Mouse (Mus musculus) heart, embryonic 15.5 days (tissue): ENCODE data around the gene Rab1b. TPM values are rescaled to one million over a fixed set of nuclear protein-coding genes. Genes with fewer than 3 reads are reported as not detected.
"Not testable (repeated sequence)": the region's sequence is repeated elsewhere in the genome, so short reads cannot be mapped to it uniquely, and the experiment has no call there.

Experiments used
- ATAC-seq: fragments of 200-750 bp; cut with Nextera tagmentation; replicated peaks from 2 replicates; pipeline ENCODE4 v1.8.0; 2017; ENCODE audit warnings: low read depth, moderate TSS enrichment; ENCODE audit not compliant: insufficient number of reproducible peaks, insufficient read depth, low FRiP score
- H3K27ac ChIP-seq: fragments of 300-500 bp; sonication (generic); 2 replicates; pipeline ENCODE4 v1.5.1; 2015; ENCODE audit warnings: mild to moderate bottlenecking, inconsistent platforms
- H3K27me3 ChIP-seq: fragments of 300-500 bp; sonication (generic); 2 replicates; pipeline ENCODE4 v1.6.1; 2015; ENCODE audit warnings: inconsistent platforms
- H3K36me3 ChIP-seq: fragments of 300-500 bp; sonication (generic); 2 replicates; pipeline ENCODE4 v1.6.1; 2015; ENCODE audit warnings: mild to moderate bottlenecking, inconsistent platforms
- H3K4me1 ChIP-seq: fragments of 300-500 bp; sonication (generic); replicated peaks from 2 replicates; pipeline ENCODE4 v1.6.1; 2015; ENCODE audit warnings: inconsistent platforms
- H3K4me2 ChIP-seq: fragments of 300-500 bp; sonication (generic); 2 replicates; pipeline ENCODE4 v1.6.1; 2015; ENCODE audit warnings: inconsistent platforms, mild to moderate bottlenecking, moderate library complexity
- H3K4me3 ChIP-seq: fragments of 300-500 bp; sonication (generic); 2 replicates; pipeline ENCODE4 v1.5.1; 2015; ENCODE audit warnings: mild to moderate bottlenecking, inconsistent platforms
- H3K9ac ChIP-seq: fragments of 300-500 bp; sonication (generic); 2 replicates; pipeline ENCODE4 v1.6.1; 2015; ENCODE audit warnings: mild to moderate bottlenecking, inconsistent platforms
- H3K9me3 ChIP-seq: fragments of 300-500 bp; sonication (generic); replicated peaks from 2 replicates; pipeline ENCODE4 v1.6.1; 2016; ENCODE audit warnings: inconsistent platforms
- WGBS: fragments of 180-500 bp; shearing (Covaris S2); methylation state at CpG from one replicate; pipeline ENCODE4 v1.1.7; 2015; ENCODE audit warnings: mixed read lengths; 5-methylcytosine and 5-hydroxymethylcytosine counted together
- polyA plus RNA-seq: library from polyadenylated mRNA; unstranded; fragments of >200 nt; fragmentation: Nextera tagmentation; extraction: Ambion mirVana; gene quantifications from 2 replicates; pipeline ENCODE4 v1.2.1, GENCODE M21; 2015

The Rab1b gene
- polyA plus RNA-seq, 1 experiment from 2014 or later: 208 TPM

DNA sequence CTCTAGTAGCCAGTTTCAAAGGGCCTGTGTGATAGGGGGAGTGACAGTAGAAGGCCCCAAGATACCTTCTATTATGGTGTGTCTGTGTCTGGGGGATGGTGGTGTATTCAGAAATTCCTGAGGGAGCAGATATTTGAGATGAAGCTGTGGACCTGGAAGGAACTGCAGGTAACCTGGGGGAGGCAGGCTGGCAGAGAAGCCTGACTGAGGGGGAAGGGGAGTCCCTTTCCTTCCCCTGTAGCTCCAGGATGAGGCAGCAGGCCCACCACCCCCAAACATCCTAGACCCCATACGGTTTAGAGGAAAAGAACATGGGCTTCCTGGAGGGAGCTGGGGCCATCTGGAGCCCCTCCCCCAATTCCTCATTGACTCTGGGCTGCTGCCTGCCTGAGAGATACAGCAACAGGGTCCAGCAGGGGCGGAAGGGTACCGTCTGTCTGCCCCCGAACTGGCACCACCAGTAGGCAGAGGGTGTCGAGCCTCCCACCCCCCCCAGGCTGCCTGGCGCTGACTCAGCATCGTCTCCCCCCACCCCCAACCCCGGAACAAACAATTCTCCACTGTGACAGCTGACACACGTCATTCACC lies 10.9 kb downstream of the Rab1b start:
- H3K27me3 ChIP-seq: peaks cover 15% of the 10 kb centered on the region; the same call in 1 of the 2 replicates
- no peaks in the 10 kb centered on the region for H3K9me3 ChIP-seq
- no peak overlapping the region for H3K4me3 ChIP-seq
- H3K4me2 ChIP-seq: 0 out of 2 replicates have a peak overlapping the region, but pooled peaks have one; percentile 3
- 6% methylated on average over 9 of the region's 9 CpGs for WGBS
- ATAC-seq: no peak
- H3K27ac ChIP-seq: no peak overlapping the region
- peaks cover 35% of the 10 kb centered on the region for H3K36me3 ChIP-seq
- peaks cover 55% of the 10 kb centered on the region for H3K4me1 ChIP-seq
- H3K9ac ChIP-seq: no peak overlapping the region

DNA sequence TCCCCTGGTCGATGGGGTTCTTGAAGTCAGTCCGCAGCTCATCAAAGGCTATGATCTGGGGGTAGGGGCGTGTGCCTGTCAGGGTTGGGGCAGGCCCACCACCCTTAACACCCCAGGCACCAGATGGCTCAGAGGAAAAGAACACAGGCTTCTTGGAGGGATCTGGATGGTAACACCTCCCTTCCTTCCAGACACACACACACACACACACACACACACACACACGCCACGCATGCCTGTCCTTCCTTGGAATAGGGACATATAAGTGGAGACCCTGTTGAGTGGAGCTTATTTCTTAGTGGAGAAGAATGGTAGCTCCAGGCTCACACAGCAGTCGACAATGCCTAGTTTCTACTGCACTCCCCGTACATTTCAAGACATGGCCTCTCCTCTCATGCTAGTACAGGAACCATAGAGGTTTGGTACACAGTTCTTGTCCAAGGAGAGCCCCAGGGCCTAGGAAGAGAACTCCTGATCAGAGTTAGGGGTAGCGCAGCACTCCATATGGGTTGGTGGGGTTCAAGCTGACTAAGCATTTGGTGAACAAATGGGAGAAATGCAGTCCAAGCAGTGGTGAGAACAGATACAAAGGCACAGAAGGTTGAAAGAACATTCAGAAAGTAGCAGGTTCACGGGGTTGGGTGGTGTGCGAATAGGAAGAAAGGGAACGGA lies 12.0 kb downstream of the Rab1b start:
- Histone ChIP-seq H3K36me3 (peaks cover 35% of the 10 kb centered on the region), H3K9me3 (no peaks in the 10 kb centered on the region), H3K9ac (no peak overlapping the region), H3K4me2 (no peak overlapping the region), H3K4me3 (0 out of 2 replicates have a peak overlapping the region, but pooled peaks have one; percentile 1), H3K27me3 (peaks cover 15% of the 10 kb centered on the region; the same call in 1 of the 2 replicates), H3K4me1 (peaks cover 47% of the 10 kb centered on the region), H3K27ac (no peak overlapping the region)
- ATAC-seq: no peak
- WGBS: 40% methylated on average over 11 of the region's 11 CpGs

DNA sequence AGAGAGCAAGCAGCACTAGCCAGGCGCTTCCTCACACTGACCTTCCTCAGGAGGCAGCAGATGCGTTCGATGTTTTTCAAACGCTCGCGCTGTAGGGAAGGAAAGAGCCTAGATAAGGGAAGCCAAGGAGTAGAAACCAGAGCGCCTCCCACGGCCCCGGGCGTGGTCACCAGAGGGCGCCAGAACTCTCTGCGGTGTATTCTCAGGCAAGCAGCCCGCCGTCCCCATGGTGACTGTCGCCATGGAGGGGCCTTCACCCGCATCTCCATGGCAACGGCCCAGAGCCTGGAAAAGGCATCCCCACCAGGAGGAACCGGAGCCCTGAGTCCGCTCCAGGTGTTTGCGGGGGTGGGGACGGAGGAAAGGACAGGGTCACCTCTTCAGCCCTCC lies 12.6 kb downstream of the Rab1b start:
- Histone ChIP-seq H3K27ac (no peak overlapping the region), H3K4me1 (peaks cover 51% of the 10 kb centered on the region), H3K27me3 (peaks cover 15% of the 10 kb centered on the region; the same call in 1 of the 2 replicates), H3K9me3 (no peaks in the 10 kb centered on the region), H3K4me2 (0 out of 2 replicates have a peak overlapping the region, but pooled peaks have one; percentile 10), H3K9ac (no peak overlapping the region), H3K4me3 (0 out of 2 replicates have a peak overlapping the region, but pooled peaks have one; percentile 1), H3K36me3 (peaks cover 28% of the 10 kb centered on the region)
- peak; percentile 63 for ATAC-seq
- WGBS: under 1% methylated on average over 21 of the region's 21 CpGs

DNA sequence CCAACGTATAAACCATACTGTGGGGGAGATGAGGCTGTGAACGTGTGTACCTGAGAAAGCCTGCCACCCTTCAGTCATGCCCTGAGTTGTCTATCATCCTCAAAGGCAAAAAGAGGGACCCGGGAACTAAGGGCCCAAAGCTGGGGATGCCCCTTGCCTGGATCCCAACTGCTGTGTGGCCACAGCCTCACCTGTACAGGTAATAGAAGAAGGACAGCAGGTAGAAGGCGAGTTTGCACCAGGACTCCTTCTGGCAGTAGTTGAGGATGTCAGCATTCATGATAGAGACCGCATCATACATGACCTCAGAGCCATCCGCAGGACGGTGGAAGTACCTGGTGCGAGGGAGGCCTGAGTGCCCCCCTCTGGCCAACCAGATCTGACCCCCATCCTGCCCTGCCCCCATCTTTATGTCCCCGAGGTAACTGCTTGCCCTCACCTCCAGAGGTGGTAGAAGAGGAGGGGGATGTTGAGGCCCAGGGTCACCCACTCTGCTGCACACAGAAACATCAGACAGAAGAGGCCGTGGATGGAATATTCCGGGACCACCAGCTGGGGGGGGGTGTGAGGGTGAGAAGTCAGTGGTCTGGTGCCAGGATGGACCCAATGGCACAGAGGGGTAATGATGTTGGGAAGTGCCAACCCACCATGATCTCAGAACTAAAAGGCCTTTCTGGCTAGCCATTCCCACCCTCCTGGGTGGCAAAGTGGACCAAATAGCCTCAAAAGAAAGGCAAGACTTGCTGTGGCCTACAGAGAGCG lies 13.2 kb downstream of the Rab1b start:
- Histone ChIP-seq H3K27me3 (peaks cover 15% of the 10 kb centered on the region; the same call in 1 of the 2 replicates), H3K4me2 (0 out of 2 replicates have a peak overlapping the region, but pooled peaks have one; percentile 10), H3K4me1 (peaks cover 54% of the 10 kb centered on the region), H3K36me3 (peaks cover 26% of the 10 kb centered on the region), H3K9ac (no peak overlapping the region), H3K9me3 (no peaks in the 10 kb centered on the region), H3K27ac (no peak overlapping the region), H3K4me3 (no peak overlapping the region)
- no peak for ATAC-seq
- 67% methylated on average over 12 of the region's 12 CpGs for WGBS

DNA sequence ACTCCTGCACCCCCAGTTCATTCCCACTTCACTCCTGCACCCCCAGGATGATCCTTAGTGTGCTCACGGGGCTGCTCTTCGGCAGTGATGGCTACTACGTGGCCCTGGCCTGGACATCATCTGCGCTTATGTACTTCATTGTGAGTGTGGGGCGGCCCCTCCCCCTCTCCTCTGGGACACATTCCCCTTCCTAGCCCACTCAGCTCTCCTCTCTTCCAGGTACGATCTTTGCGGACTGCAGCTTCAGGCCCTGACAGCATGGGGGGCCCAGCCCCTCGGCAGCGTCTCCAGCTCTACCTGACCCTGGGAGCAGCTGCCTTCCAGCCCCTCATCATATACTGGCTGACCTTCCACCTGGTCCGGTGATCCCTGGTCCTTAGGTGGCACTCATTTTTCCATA lies 14.8 kb downstream of the Rab1b start:
- no peak overlapping the region for H3K27ac ChIP-seq
- peaks cover 45% of the 10 kb centered on the region for H3K4me1 ChIP-seq
- H3K4me2 ChIP-seq: no peak overlapping the region
- ATAC-seq: no peak
- peaks cover 14% of the 10 kb centered on the region; the same call in 1 of the 2 replicates for H3K27me3 ChIP-seq
- no peaks in the 10 kb centered on the region for H3K9me3 ChIP-seq
- no peak overlapping the region for H3K9ac ChIP-seq
- H3K36me3 ChIP-seq: peaks cover 26% of the 10 kb centered on the region
- WGBS: 85% methylated on average over 10 of the region's 10 CpGs
- H3K4me3 ChIP-seq: no peak overlapping the region

DNA sequence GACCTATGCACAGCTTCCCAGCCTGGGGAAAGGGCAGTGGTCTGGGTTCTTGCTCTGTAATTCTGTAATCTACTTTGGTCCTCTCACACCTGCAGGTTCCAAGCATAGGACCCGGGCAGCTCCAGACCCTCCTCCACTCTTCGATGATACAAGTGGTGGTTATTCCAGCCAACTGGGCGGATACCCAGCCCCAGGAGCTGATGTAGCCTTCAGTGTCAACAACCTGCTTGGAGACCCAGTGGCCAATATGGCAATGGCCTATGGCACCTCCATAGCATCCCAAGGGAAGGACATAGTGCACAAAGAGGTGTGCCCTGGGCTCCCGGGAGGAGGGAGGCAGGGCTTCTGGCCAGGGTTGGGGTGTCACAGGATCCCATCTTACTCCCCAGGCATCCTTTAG lies 17.5 kb downstream of the Rab1b start:
- Histone ChIP-seq H3K27ac (no peak overlapping the region), H3K9me3 (no peaks in the 10 kb centered on the region), H3K36me3 (peaks cover 26% of the 10 kb centered on the region), H3K4me2 (peak overlapping the region; percentile 82), H3K27me3 (peaks cover 23% of the 10 kb centered on the region), H3K4me3 (peak overlapping the region; percentile 71), H3K9ac (peak overlapping the region; percentile 74; the same call in 1 of the 2 replicates), H3K4me1 (peaks cover 35% of the 10 kb centered on the region)
- no peak for ATAC-seq
- WGBS: 88% methylated on average over 4 of the region's 4 CpGs

DNA sequence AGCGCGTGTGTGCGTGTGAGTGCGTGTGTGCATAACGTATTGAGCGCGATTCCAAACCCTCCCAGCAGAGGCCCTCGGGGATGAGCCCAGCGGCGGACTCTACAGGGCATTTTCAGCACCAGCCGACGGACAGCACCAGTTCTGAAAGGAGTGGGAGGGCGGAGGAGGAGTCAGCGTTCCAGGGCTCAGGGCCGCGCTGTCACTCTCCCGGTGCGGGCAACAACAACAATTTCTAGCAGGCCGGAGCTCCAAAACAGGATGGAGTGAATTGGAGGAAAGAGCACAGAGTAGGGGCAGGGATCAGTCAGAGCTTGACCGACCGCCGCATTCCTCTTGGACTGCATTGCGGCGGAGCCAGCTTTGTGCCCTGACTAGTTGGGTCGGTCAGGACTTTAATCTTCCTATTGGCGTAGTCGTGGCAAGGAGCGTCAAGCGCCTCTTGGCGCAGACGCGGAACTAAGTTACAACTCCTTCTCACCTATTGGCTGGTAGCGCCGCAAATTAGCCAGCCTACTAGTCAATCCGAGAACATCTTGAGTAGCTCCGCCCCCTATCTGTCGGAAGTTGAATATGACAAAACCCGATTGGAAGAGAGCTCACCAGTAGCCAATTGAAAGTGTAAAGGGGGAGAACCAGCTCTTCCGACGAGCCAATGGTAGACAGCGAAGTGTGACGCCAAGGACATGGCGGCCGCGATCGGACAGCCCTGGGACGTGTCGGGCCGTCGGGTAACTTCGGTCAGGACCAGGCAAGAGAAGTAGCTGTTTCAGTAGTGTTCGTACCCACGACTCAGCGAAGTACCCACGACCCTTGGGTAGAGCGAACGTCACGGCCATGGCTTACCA lies 18.8 kb downstream of the Rab1b start, which contains the start of gene Yif1a:
Gene Yif1a (plus strand): TSS at position 655 of the 845 bp plus-strand sequence.
- H3K4me3 ChIP-seq: peak within 1 kb of the TSS; percentile 71
- peak within 1 kb of the TSS; percentile 82 for H3K4me2 ChIP-seq
- H3K9ac ChIP-seq: peak within 1 kb of the TSS; percentile 74
- under 1% methylated on average over 58 of the region's 58 CpGs for WGBS
- H3K36me3 ChIP-seq: peaks cover 25% of the 10 kb centered on the region
- H3K9me3 ChIP-seq: no peaks in the 10 kb centered on the region
- peaks cover 29% of the 10 kb centered on the region for H3K4me1 ChIP-seq
- peak; percentile 91 for ATAC-seq
- peak within 1 kb of the TSS; percentile 82 for H3K27ac ChIP-seq
- H3K27me3 ChIP-seq: peaks cover 35% of the 10 kb centered on the region

DNA sequence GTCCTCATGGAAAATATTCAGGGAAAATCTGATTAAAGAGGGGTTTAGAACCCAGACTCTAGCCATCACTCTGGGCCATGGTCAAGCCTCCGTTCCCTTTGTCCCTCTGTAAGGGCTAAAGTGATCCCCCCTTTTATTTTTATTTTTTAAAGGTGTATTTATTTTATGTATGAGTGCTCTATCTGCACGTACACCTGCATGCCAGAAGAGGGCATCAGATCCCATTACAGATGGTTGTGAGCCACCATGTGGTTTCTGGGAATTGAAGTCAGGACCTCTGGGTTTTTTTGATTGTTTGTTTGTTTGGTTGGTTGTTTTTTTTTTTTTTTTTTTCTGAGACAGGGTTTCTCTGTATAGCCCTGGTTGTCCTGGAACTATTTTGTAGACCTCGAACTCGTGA lies 20.3 kb downstream of the Rab1b start:
- not testable (repeated sequence) for H3K27ac ChIP-seq, H3K4me2 ChIP-seq, H3K4me3 ChIP-seq, H3K9me3 ChIP-seq, H3K9ac ChIP-seq, ATAC-seq
- H3K36me3 ChIP-seq: peaks cover 11% of the 10 kb centered on the region
- 52% methylated on average over 4 of the region's 4 CpGs for WGBS
- H3K27me3 ChIP-seq: peaks cover 51% of the 10 kb centered on the region
- H3K4me1 ChIP-seq: peaks cover 29% of the 10 kb centered on the region

DNA sequence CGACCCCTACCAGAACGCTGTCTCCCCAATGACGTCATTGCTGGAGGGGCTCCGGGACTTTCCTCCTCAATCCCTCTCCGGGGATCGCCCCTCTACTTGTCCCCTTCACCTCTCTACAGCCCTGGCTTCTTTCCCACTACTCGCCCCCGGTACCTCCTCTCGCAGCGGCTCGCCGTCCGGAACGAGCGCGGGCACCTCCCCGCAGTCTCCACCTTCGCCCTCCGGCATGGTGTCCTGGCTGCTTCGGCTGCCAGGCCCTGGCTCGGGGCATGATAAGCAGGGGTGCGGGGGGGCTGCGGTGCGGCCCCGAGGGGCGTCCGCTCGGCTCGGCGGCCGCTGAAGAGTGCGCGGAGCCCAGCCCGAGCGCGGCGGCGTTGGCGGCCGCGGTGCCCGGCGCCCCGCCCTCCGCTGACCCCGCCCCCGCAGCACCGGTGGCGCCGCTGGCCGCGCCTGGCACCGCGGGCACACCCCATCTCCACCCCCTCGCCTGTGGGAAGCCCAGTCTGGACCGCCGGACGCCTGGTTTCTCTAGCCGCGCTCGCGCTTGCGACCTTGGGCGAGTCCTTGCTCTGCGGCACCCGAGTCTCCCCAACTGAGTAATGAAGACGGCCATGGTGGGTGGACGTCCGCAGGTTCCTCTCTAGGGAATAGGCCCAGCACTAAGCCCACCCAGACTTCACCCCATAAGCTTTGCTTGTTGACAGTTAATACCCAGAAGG lies 21.6 kb downstream of the Rab1b start, which contains the start of gene Tmem151a:
Gene Tmem151a (minus strand): TSS at position 387 of the 719 bp plus-strand sequence.
- WGBS: under 1% methylated on average over 69 of the region's 69 CpGs
- Histone ChIP-seq H3K27ac (no peak within 1 kb of the TSS), H3K4me2 (peak within 1 kb of the TSS; percentile 94), H3K27me3 (peaks cover 63% of the 10 kb centered on the region), H3K9ac (peak within 1 kb of the TSS; percentile 60), H3K4me1 (peaks cover 29% of the 10 kb centered on the region), H3K9me3 (no peaks in the 10 kb centered on the region), H3K36me3 (0 out of 2 replicates have a peak, but pooled peaks cover under 1% of the 10 kb centered on the region), H3K4me3 (peak within 1 kb of the TSS; percentile 60)
- ATAC-seq: no peak

DNA sequence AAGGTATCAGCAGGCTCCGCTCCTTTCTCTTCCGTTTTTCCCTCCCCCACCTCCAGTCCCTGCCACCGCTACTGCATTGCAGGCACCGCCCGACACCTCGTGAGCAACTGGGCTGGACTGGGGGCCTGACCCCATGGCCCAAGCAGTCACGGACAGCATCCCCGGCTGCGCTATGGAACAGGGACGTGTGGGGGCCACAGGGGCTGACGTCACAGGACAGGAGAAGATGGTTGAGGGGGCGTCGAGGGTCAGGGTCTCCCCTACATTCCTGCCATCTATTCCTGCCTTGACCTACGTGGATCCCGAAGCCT lies 22.1 kb downstream of the Rab1b start:
- Histone ChIP-seq H3K4me2 (peak overlapping the region; percentile 94), H3K27me3 (peaks cover 68% of the 10 kb centered on the region), H3K9ac (peak overlapping the region; percentile 60; the same call in 1 of the 2 replicates), H3K4me3 (peak overlapping the region; percentile 60), H3K27ac (no peak overlapping the region), H3K9me3 (no peaks in the 10 kb centered on the region), H3K4me1 (peaks cover 29% of the 10 kb centered on the region), H3K36me3 (no peaks in the 10 kb centered on the region)
- no peak for ATAC-seq
- WGBS: 3% methylated on average over 15 of the region's 15 CpGs
